Mouse (Mus musculus) kidney, adult 2 months (tissue): ENCODE data around the gene Eef1e1.

Experiments
- CTCF ChIP-seq: fragments of 200-500 bp; conservative IDR thresholded peaks from 2 replicates; pipeline ENCODE4 v1.5.1; 2011; ENCODE audit warnings: low read depth, mild to moderate bottlenecking, control low read depth, low read length, moderate library complexity, mixed read lengths; ENCODE audit not compliant: insufficient read depth, insufficient read length
- POLR2A ChIP-seq: fragments of 200-500 bp; IDR thresholded peaks from one replicate; pipeline ENCODE4 v1.6.1; 2011; ENCODE audit warnings: low read depth, low read length, control low read depth

DNA sequence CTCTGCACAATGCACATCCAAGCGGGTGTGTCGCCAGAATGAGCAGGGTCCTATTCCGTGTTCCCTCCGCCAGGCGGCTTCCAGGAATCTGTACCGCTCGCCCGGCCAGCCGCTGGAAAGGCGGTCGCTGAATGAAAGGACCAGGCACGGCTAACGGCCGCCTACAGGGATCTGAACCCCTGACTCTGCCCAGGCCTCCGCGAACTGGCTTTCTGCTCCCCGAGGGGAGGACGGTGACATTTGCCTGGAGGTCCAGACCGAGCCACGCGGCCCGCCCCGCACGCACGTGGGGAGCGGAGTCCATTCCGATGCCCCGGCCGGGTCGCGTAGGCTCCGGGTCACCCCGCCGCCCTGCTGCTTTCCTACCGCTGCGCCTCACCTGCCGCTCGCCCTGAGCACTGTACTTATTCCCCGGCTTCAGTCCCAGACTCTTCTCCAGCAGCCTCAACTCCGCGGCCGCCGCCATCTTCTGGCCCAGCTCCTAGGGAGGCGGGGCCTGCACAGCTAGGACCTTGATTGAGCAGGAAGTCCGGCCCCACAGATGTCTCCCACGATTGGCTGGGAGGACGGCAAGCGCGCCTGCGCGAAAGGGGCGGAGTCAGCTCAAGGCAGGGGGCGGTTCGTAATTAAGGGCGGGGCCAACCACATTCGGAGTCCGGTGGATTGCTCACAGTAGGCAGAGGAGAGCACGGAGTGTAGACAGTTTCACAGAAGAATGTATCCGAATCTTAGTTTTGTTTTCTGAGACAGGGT, at the start of gene Eef1e1:
- peak; percentile 59 for TF ChIP-seq CTCF
- TF ChIP-seq POLR2A: no peak
